Mouse (Mus musculus) frontal cortex, adult 2 months (tissue): ENCODE measurements around the gene Gabrr3. TPM values are rescaled to one million over a fixed set of nuclear protein-coding genes. Genes with fewer than 3 reads are reported as not detected.
"Not testable (repeated sequence)": the region's sequence is repeated elsewhere in the genome, so short reads cannot be mapped to it uniquely, and the experiment has no call there.

Experiments
- DNase-seq, 2 experiments: peaks; one replicate each; pipeline ENCODE4 v3.0.0; 2022; ENCODE audit warnings: low spot score in 1 of 2; ENCODE audit errors: extremely low spot score in 1 of 2
- polyA plus RNA-seq: library from polyadenylated mRNA; depleted of rRNA; stranded (reverse); fragments of >200 nt; gene quantifications from 2 replicates; pipeline ENCODE4 v1.2.3, GENCODE M21; 2012; rRNA removed

Gabrr3 gene
- polyA plus RNA-seq = 0.04 TPM in 2 replicates

DNA sequence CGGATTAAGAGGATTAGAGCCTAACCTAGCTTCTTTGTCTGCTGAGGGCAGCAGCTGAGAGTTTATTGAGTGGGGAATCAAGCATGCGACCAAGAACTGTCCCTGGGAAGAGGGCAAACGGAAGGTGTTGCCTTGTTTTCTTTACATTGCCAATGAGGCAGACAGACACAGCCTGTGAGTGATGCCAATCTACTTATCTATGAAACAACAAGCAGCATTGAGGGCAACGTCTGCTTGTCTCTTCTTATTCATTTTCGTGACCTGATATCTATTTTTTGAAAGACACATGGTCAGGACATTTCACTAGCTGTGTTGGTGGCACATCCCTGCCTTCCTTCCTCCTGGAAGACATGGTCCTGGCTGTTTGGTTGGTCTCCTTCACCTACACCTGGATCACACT lies at the start of gene Gabrr3:
Gene Gabrr3, plus strand, starts transcription at position 301 of the 400 bp plus-strand sequence.
- DNase-seq = no peak

DNA sequence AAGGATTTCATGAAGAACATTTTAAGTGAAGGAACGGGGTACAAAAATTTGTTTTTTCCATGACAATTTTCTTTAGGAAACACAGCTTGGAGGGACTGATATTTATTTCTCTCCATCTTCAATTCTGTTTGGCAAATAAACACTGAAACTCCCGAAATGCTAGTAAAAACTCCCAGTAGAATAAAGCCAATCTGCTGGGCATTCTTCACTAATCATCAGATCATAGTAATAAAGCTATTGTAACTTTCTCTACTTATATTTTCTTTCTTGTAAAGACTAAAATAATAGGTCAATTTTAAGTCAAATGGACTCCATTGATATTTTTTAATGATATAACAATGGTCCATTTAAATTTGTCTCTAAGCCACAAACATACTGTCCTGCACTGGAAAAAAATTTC lies 43.2 kb upstream of the Gabrr3 start, which contains the start of gene Olfr209:
Gene Olfr209, minus strand, starts transcription at position 101 of the 400 bp plus-strand sequence.
- DNase-seq = no peak

DNA sequence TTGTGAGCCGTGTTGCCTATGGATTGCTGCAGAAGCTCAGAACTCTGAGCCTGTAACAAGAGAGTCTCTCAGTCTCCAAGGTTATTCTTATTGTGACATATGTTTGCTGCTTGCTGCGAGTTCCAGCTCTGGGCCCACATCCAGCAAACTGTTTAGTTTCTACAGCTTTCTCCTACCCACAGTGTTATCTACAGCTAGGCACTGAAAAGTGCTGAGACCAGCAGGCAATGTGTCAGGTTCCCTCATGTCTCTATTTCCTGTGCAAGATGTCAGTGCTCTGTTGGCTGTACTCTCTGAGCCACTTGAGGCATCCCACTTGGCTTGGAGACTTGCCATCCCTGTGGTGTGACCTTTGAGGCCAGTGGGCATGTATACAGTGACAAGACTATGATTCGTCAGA lies 13.8 kb upstream of the Gabrr3 start:
- peak; percentile 74 to 80 for DNase-seq

DNA sequence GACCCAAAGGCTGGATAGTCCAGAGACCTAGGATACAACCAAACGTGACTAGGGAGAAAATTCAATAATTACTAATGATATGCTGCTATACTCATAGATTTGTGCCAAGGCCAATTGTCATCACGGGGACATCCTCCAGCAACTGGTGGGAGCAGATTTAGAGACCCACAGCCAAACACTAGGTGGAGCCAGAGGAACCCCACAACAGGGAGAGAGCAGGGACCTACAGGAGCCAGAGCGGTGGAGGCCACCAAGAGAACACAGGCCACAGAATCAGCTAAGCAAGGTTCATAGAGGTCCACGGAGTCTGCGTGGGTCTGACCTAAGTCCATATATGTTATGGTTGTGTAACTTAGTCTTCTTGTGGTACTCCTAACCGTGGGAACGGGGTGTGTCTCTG lies 6.0 kb upstream of the Gabrr3 start:
- DNase-seq = no peak

DNA sequence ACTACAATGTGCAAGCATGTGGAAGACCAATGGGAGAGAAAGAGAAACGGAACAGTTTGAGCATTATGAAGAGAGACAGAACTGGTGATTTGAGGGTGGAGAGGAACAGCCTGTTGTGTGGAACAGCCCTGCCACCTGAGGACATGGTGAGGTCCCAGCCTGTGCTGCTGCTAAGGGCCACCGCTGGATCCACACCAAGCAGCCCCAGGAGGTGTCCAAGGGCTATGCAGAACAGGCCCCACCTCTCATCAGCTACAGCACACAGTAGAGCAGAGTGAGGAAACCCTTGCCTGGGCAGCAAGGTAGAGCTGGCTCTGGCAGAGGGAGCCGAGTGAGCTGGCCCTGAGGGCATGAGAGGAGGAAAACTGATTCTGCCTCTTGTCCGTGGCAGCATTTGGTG lies 5.1 kb upstream of the Gabrr3 start:
- no peak for DNase-seq

DNA sequence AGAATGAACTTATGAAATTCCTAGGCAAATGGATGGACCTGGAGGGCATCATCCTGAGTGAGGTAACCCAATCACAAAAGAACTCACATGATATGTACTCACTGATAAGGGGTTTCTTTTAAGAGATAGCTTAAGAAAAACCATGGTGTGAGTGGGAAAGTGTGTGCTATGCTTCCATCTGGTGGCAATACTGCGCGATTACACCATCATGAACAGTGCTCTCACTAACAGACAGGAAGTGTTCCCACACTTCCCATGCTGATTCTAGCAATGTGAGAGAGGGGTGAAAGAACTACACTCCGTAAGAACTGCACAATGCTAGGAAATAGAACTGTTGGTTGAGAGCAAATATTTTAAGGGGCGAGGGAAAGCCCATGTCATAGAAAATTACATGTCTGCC lies 3.4 kb upstream of the Gabrr3 start:
- DNase-seq = peak; percentile 15 to 62

DNA sequence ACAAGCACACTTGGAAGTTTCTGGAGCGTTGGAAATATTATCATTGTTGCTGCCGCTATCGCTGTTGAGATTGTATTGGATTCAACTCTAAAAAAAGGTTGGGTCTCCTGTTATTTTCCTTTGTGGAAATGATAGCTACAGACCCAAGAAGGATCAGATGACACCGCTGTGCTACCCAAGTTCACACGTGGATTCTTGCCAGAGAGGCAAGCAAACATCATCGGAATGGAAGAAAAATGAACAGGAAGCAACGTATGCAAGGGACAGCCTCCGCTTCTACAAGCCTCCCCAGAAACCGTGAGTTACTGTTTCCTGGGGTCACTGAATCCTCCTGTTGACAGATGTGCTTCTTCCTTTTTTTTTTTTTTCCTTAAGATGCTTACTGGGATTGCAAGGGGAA lies 2.3 kb upstream of the Gabrr3 start:
- DNase-seq = no peak

DNA sequence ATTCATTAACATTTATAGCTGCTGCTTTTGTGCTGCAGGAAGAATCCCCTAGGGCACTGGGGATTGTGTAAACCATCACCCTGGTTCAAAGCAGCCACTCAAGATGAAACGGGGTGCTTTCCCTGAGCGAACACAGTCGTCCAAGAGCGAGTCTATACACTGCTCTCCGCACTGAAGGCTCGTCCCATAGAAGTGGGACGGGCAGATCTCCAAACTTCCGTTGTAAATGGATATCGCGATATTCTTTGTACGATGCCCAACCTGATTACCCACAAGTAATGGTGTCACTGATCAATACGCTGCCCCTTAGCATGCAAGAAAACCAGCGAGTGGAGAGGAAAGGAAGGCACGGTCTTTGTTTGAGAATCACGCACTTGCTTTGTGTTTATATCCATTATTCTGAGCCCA lies 2.2 kb downstream of the Gabrr3 start:
- no peak for DNase-seq

DNA sequence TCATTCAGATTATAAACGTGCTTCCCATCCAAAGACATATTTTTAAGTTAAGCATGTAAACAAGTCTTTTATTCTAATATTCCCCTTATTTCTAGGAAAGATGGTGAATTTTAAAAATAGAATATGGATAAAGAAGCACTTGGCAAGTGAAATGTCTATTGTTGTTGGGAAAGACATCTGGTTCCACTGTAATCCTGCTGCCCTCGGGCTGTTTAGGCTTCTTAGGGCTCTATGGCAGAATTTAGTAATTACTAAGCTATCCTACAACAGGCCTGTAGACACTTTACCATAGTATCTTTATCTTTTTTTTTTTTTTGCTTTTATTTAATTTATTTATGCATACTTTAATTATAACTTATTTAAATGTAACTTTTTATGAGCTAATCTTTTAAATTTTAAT lies 2.7 kb downstream of the Gabrr3 start:
- DNase-seq = no peak

DNA sequence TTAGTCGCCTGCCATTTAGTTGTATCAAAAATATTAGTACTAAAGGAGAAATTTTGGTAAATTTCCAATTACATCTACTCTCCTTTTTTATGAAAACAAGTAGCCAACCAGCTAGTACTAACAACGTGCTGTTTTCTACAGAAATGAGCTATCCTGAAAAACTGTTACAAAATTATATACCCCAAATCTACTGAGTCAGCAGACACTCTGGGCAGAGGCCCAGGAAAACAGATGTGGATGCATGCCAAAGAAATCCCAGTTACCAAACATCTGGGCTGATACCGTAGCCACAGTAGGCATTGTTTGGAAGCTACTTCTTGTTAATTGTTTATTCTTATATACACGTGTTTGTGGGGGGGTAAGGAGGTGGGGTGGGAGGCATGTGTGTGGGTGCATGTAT lies 6.3 kb downstream of the Gabrr3 start:
- peak in 1 of 2 experiments; percentile 20 for DNase-seq

DNA sequence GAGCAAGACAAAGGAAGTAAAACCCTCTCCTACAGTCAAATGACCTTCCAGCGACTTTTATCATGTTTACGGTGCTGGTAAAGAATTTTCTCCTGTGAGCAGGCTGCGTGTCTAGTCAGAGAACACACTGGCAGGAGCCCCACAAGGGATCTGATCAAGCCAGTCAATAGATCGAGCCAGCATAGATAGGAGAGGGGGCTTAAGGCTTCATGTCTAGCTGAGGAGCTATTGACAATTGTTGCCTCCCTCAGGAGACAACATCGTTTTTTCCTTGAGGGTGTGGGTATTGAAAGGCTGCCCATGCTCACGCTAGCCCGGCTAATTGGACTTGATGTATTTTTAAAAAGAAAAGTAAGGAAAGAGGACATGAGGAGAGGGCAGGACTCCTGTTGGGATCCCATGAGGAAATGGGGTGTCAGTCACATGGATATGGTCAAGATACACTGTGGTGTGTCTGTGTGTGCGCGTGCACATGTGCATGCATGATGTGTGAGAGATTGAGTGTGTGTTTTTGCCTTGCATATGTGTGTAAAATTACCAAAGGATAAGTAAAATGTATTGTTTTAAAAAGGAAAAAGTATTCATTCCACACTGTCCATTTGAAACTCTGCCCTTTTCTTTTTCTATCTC lies 13.2 kb downstream of the Gabrr3 start:
- no peak for DNase-seq

DNA sequence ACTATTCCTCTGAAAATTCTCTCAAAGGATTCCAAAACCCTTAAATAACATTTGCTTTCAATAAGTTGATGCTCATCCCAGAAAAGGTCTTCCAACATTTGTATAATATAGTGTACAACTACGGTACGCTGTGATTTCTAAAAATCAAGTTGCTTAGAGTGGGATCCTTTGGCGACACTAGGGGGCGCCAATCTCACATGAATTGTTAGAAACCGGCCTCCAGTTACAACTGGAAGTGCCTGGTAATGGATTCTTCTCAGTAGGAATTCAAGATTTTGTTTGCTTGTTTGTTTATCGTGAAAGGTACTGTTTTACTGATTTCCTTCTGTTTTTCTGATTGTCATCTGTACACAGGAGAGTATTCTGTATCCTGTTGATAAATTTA lies 13.7 kb downstream of the Gabrr3 start:
- peak; percentile 16 to 92 for DNase-seq

DNA sequence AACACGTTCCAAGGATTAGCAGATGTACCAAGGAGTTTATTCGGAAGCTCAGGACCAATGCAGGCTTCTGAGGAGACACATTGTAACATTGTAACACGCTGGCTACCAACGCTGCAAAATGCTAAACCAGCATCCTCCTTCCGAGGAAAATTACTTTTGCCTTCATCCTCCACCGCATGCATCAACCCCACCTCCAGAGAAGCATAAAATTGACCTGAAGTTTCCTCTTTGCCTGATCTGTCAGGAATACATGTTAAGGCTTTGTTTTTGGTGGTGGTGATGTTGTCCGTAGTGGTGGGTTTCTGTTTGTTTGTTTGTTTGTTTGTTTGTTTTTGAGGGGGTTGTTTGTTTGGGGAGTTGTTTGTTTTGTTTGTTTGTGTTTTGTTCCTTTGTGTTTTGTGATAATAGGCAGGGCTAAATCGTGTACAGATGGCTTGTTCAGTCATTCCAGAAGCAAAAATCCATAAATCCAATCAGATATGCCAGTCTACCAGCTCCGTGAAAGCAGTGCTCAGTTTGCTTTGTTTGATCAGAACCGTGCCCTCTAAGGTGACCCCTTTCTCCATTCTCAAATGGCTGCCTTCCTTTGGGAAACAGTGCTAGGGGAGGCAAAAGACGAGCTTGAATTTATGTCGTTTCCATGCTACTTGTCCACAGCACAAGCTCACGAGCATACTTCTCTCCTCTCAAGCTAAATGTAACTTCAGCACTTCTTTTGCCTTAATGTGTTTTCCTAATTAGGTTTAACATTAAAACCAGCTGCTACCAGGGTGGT lies 14.6 kb downstream of the Gabrr3 start:
- no peak for DNase-seq

DNA sequence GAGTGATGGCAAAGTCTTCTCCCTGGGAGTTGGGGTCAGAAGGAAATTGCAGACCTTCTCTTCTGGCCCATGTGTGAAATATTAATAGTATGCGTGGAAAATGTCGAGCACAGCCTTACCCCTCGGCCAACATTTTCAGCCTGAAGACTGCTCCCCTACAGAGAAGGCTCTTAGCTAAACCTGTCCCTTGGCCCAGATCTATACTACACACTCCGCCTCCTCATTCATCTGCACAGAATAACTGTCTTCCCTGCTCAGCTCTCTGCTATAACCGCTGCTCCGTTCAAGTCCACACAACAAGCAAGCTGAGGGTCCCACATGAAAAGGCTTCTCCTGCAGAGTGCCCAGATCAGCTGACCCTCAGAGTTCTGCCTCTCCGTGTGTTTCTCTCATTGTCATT lies 20.8 kb downstream of the Gabrr3 start:
- DNase-seq = no peak

DNA sequence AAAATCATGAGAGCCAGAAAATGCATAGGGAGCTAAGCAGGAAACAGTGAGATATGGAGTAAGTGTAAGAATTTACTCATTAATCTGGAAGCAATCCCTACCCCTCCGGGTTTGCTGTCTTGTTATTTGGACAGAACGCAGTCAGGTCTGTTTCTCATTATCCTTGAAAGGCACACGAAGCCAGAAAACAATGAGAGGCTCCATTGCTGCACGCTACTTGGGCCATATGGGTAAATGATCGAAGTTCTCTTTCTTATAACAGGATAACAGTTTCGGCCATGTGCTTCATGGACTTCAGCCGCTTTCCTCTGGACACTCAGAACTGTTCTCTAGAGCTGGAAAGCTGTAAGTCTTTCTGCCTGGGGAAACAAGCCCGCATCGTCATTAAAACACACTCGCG lies 26.0 kb downstream of the Gabrr3 start:
- DNase-seq = no peak

DNA sequence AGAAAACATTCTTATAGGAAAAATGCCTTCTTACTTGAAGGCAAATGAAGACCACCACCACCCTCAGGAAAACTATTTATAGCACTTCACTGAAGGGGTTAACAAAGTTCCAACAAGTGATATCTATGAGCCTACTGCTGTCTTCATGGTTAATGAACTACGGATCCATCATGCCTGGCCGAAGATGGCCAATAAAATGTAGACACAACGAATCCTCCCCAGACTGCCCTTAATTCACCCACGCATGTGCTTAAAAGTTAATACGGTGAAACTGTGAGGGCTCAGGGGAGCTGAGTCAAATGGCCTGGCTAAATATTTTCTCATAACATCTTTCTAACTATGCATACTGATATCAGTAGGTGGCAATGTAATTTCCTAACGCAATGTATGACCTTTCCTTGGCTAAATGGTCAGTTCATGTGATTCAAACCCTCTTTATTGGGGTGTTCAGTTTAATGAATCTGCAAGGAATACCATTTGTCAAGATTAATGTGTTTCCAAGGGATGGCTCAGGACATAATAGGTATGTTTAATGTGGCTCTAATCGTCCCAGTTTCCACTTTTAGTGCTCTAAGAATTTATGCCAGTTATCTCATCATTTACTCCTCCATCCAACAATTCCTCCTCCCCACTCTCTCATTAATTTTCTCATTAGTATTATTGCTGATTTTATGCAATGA lies 37.9 kb downstream of the Gabrr3 start:
- DNase-seq = no peak

DNA sequence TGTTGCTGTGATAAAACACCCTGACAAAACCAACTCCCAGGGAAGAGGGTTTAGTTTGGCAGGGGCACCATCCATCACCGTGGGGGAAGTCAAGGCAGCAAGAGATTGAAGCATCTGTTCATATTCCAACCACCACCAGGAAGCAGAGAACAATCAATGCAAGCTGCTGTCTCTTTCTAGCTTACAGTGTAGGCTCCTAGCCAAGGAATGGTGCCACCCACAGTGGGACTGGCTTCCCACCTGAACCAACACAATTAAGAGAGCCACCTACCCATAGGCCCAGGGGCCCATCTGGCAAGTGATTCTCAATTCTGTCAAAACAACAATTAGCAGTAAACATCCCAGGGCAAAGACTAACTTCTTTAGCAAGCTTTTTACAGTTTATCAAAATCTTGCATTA lies 41.0 kb downstream of the Gabrr3 start:
- no peak for DNase-seq

DNA sequence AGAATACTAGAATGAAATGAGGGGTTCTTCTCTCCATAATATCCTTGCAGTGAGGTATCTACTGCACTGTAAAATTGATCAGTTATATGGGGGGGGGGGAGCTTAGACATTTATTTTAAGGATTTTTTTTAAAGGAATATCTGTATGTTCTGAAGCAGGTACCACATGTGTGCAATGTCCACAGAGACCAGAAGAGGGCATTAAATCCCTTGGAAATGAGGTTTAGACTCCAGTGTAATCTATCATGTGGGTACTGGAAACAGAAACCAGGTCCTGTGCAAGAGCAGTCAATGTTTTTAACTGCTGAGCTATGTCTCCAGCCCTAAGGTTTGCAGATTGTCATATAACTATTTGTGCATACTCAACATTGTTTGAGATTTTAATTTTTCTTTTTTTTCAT lies 42.0 kb downstream of the Gabrr3 start:
- DNase-seq = no peak

DNA sequence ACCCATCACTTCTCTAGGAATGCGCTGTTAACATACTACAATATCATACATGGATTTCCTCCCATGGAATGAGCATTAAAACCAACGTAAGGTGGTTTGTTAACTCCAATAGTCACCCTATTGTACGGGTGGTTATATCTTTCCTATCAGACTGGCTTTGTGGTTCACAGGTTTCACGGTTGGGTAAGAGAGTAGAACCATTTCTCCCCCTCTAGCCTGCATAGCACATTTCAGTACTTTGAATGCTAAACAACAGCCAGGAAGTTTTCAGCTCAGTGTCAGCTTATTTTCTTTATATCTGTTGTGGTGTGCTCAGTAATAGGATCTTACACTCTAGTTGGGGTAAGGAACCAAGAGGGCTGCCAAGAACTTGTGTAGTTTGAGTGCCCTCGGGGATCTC lies 44.7 kb downstream of the Gabrr3 start:
- DNase-seq = no peak

DNA sequence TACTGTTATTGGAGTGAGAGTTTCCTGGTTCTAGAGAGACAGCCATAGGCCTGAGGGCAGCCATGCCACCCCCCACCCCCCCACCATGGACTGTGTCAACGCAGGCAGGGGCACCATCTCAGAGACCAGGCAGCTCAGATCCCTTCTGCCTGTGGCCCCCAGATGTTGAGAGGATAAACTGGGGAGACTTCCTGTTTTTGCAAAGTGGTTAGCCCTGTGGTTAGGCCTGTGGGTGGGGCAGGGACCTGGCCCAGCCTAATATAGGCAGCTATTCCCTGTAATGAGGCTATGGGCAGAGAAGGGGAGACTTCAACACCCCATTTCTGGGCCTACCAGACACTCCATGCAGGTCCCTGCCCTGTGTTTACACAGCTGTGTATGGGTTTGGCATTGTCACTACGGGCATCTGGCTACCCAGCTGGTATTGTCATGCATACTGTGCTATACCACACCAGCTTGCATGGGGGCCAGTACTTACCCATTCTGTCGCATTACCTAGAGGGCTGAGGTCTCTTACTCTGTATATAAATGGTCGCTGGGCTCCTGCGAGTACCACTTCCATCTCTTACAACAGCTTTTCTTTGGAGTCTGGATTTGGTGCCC lies 52.2 kb downstream of the Gabrr3 start:
- DNase-seq = not testable (repeated sequence)

DNA sequence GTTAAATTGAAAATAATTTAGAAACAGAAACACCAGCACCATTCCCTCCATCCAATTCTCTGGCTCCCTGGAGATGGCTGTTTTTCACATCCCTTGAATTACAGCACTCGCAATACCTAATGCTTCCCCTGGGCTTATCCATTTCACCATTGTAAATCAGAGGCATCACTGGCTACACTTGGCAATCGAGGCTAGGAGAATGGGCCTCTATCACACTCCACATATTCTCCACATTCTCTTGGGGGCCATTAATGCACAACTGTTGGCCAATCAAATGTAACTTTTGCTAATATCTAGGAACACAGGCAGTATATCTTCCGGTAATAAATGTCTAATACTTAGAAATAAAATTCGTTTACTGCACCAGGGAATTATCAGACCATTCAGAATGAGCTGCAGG lies 56.4 kb downstream of the Gabrr3 start:
- DNase-seq = no peak
